Mouse (Mus musculus) urinary bladder, adult 18-20 months (tissue): ENCODE measurements around the gene Gm44973.

Experiments
- DNase-seq, 2 experiments: peaks; one replicate each; pipeline ENCODE4 v3.0.0; 2022; ENCODE audit warnings: low spot score in 2 of 2, mixed read lengths in 2 of 2

The Gm44973 gene

GRCm38 (mm10) chr7:5080815-5081214, 65.5 kb downstream of the Gm44973 start:
- no peak for DNase-seq

DNA sequence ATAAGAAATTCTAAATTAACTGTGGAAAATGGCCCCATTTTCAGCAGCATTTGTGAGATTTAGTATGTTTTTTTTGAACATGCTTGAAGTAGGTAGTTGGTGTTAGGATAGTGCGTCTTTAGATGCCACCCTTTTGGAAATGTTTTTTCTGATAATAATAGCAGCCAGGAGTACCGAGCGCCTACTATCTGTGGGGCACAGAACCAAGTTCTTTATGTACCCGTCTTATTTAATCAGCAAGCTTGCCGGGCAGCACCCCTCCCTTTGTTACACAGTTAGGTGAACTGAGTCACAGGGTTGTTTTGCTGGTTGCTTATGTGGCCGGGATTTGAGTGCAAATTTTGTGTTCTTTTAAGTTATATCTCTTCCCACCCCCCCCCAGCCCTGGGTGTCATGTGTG, 65.9 kb downstream of the Gm44973 start:
- DNase-seq = no peak

- DNase-seq = no peak
These were observed 66.6 kb downstream of the Gm44973 start for GRCm38 (mm10) chr7:5081939-5082338.
